Mouse (Mus musculus): Measurements from ENCODE around the gene Ugp2. TPM values are rescaled to one million over a fixed set of nuclear protein-coding genes. Genes with fewer than 3 reads are reported as not detected.
A peak's percentile ranks its signal among the peaks of the same experiment; 100 is the strongest.

The Ugp2 gene
- total and polyA plus RNA-seq, 2 experiments from 2014 or later: 37.4 to 66.8 TPM

- no peaks in the 10 kb centered on the region for H3K27me3 ChIP-seq (ENCODE audit: insufficient read depth, low read length)
- no peaks in the 10 kb centered on the region for H3K9me3 ChIP-seq (ENCODE audit: low read length)
- H3K9ac ChIP-seq (replicated peaks; ENCODE audit: low read length): no peak overlapping the region
- no peak overlapping the region for H3K4me3 ChIP-seq (ENCODE audit: low read length)
- H3K4me2 ChIP-seq (ENCODE audit: low read depth, low read length): no peak overlapping the region
- H3K27ac ChIP-seq: no peak overlapping the region
- DNase-seq (ENCODE audit: low spot score): no peak
- H3K36me3 ChIP-seq (ENCODE audit: insufficient read depth, low read length): no peaks in the 10 kb centered on the region; the same call in 1 of the 2 replicates
- 96% methylated on average over 5 of the region's 5 CpGs for WGBS
- TF ChIP-seq CTCF (IDR thresholded peaks at IDR 0.05; ENCODE audit: low read depth): no peak
- no peak for ATAC-seq
- H3K4me1 ChIP-seq (ENCODE audit: insufficient read depth, low read length): no peaks in the 10 kb centered on the region
Measured at GRCm38 (mm10) chr11:21343490-21343889, 27.5 kb downstream of the Ugp2 start.

- DNase-seq (ENCODE audit: low spot score) (no peak), ATAC-seq (no peak)
- H3K4me3 ChIP-seq (ENCODE audit: low read length): no peak overlapping the region
- H3K9ac ChIP-seq (replicated peaks; ENCODE audit: low read length): no peak overlapping the region
- H3K36me3 ChIP-seq (ENCODE audit: insufficient read depth, low read length): no peaks in the 10 kb centered on the region; the same call in 1 of the 2 replicates
- H3K27me3 ChIP-seq (ENCODE audit: insufficient read depth, low read length): no peaks in the 10 kb centered on the region
- TF ChIP-seq CTCF (IDR thresholded peaks at IDR 0.05; ENCODE audit: low read depth): no peak
- no peaks in the 10 kb centered on the region for H3K9me3 ChIP-seq (ENCODE audit: low read length)
- H3K27ac ChIP-seq: no peak overlapping the region
- H3K4me1 ChIP-seq (ENCODE audit: insufficient read depth, low read length): no peaks in the 10 kb centered on the region
- no peak overlapping the region for H3K4me2 ChIP-seq (ENCODE audit: low read depth, low read length)
- 89% methylated on average over 4 of the region's 4 CpGs for WGBS
Measured at GRCm38 (mm10) chr11:21339088-21339487, 31.9 kb downstream of the Ugp2 start.

- Histone ChIP-seq H3K4me1 (ENCODE audit: insufficient read depth, low read length) (no peaks in the 10 kb centered on the region), H3K4me2 (ENCODE audit: low read depth, low read length) (no peak overlapping the region), H3K27me3 (ENCODE audit: insufficient read depth, low read length) (no peaks in the 10 kb centered on the region), H3K9ac (replicated peaks; ENCODE audit: low read length) (no peak overlapping the region), H3K4me3 (ENCODE audit: low read length) (no peak overlapping the region), H3K9me3 (ENCODE audit: low read length) (no peaks in the 10 kb centered on the region), H3K27ac (no peak overlapping the region), H3K36me3 (ENCODE audit: insufficient read depth, low read length) (no peaks in the 10 kb centered on the region; the same call in 1 of the 2 replicates)
- DNase-seq (ENCODE audit: low spot score) (no peak), ATAC-seq (no peak)
- no peak for TF ChIP-seq CTCF (IDR thresholded peaks at IDR 0.05; ENCODE audit: low read depth)
- 89% methylated on average over 1 of the region's 1 CpGs for WGBS
Measured at GRCm38 (mm10) chr11:21337855-21338254, 33.1 kb downstream of the Ugp2 start.

GRCm38 (mm10) chr11:21332639-21333295 lies 38.2 kb downstream of the Ugp2 start:
- H3K27me3 ChIP-seq (ENCODE audit: insufficient read depth, low read length): no peaks in the 10 kb centered on the region
- peaks cover 10% of the 10 kb centered on the region for H3K36me3 ChIP-seq (ENCODE audit: insufficient read depth, low read length)
- no peak overlapping the region for H3K9ac ChIP-seq (replicated peaks; ENCODE audit: low read length)
- WGBS: 91% methylated on average over 5 of the region's 5 CpGs
- no peak overlapping the region for H3K4me2 ChIP-seq (ENCODE audit: low read depth, low read length)
- H3K4me1 ChIP-seq (ENCODE audit: insufficient read depth, low read length): no peaks in the 10 kb centered on the region
- H3K27ac ChIP-seq: no peak overlapping the region
- H3K9me3 ChIP-seq (ENCODE audit: low read length): no peaks in the 10 kb centered on the region
- no peak overlapping the region for H3K4me3 ChIP-seq (ENCODE audit: low read length)
- TF ChIP-seq CTCF (IDR thresholded peaks at IDR 0.05; ENCODE audit: low read depth): no peak
- ATAC-seq: no peak
- no peak for DNase-seq (ENCODE audit: low spot score)

- ATAC-seq (no peak), DNase-seq (ENCODE audit: low spot score) (no peak)
- Histone ChIP-seq H3K4me1 (ENCODE audit: insufficient read depth, low read length) (no peaks in the 10 kb centered on the region), H3K27ac (no peak overlapping the region), H3K9me3 (ENCODE audit: low read length) (no peaks in the 10 kb centered on the region), H3K27me3 (ENCODE audit: insufficient read depth, low read length) (no peaks in the 10 kb centered on the region), H3K9ac (replicated peaks; ENCODE audit: low read length) (no peak overlapping the region), H3K4me2 (ENCODE audit: low read depth, low read length) (no peak overlapping the region), H3K4me3 (ENCODE audit: low read length) (no peak overlapping the region), H3K36me3 (ENCODE audit: insufficient read depth, low read length) (peaks cover 10% of the 10 kb centered on the region)
- WGBS: 93% methylated on average over 5 of the region's 5 CpGs
- no peak for TF ChIP-seq CTCF (IDR thresholded peaks at IDR 0.05; ENCODE audit: low read depth)
Measured at GRCm38 (mm10) chr11:21328141-21328540, 42.9 kb downstream of the Ugp2 start.

GRCm38 (mm10) chr11:21327486-21327885 lies 43.5 kb downstream of the Ugp2 start:
- no peak for ATAC-seq
- TF ChIP-seq CTCF (IDR thresholded peaks at IDR 0.05; ENCODE audit: low read depth): no peak
- H3K4me2 ChIP-seq (ENCODE audit: low read depth, low read length): no peak overlapping the region
- no peak for DNase-seq (ENCODE audit: low spot score)
- no peak overlapping the region for H3K27ac ChIP-seq
- H3K4me1 ChIP-seq (ENCODE audit: insufficient read depth, low read length): no peaks in the 10 kb centered on the region
- H3K9ac ChIP-seq (replicated peaks; ENCODE audit: low read length): no peak overlapping the region
- H3K27me3 ChIP-seq (ENCODE audit: insufficient read depth, low read length): no peaks in the 10 kb centered on the region
- H3K36me3 ChIP-seq (ENCODE audit: insufficient read depth, low read length): peaks cover 10% of the 10 kb centered on the region
- H3K9me3 ChIP-seq (ENCODE audit: low read length): no peaks in the 10 kb centered on the region
- 93% methylated on average over 5 of the region's 5 CpGs for WGBS
- no peak overlapping the region for H3K4me3 ChIP-seq (ENCODE audit: low read length)

GRCm38 (mm10) chr11:21326770-21327169 lies 44.2 kb downstream of the Ugp2 start:
- Histone ChIP-seq H3K36me3 (ENCODE audit: insufficient read depth, low read length) (peaks cover 10% of the 10 kb centered on the region), H3K27ac (no peak overlapping the region), H3K9me3 (ENCODE audit: low read length) (no peaks in the 10 kb centered on the region), H3K9ac (replicated peaks; ENCODE audit: low read length) (no peak overlapping the region), H3K4me1 (ENCODE audit: insufficient read depth, low read length) (no peaks in the 10 kb centered on the region), H3K4me3 (ENCODE audit: low read length) (no peak overlapping the region), H3K27me3 (ENCODE audit: insufficient read depth, low read length) (no peaks in the 10 kb centered on the region), H3K4me2 (ENCODE audit: low read depth, low read length) (no peak overlapping the region)
- TF ChIP-seq CTCF (IDR thresholded peaks at IDR 0.05; ENCODE audit: low read depth): peak; percentile 29
- 0 out of 2 replicates have a peak, but pooled peaks have one; percentile 51 for ATAC-seq
- 69% methylated on average over 2 of the region's 2 CpGs for WGBS
- DNase-seq (ENCODE audit: low spot score): peak; percentile 8

Data from hindbrain, postnatal 0 days (tissue).